Mouse (Mus musculus) neural tube, embryonic 13.5 days (tissue): ENCODE results near the gene Tmem25. TPM values are rescaled to one million over a fixed set of nuclear protein-coding genes. Genes with fewer than 3 reads are reported as not detected.
A peak's percentile ranks its signal among the peaks of the same experiment; 100 is the strongest.

Source experiments
- ATAC-seq: fragments of 200-750 bp; cut with Nextera tagmentation; 2 replicates; pipeline ENCODE4 v1.8.0; 2017; ENCODE audit warnings: low read depth, mild to moderate bottlenecking, moderate TSS enrichment, moderate library complexity
- H3K27ac ChIP-seq: fragments of 300-500 bp; sonication (generic); replicated peaks from 2 replicates; pipeline ENCODE4 v1.5.1; 2015; ENCODE audit warnings: moderate library complexity, mild to moderate bottlenecking, inconsistent platforms
- H3K27me3 ChIP-seq: fragments of 300-500 bp; sonication (generic); 2 replicates; pipeline ENCODE4 v1.6.1; 2015; ENCODE audit warnings: mild to moderate bottlenecking, inconsistent platforms
- H3K36me3 ChIP-seq: fragments of 300-500 bp; sonication (generic); 2 replicates; pipeline ENCODE4 v1.6.1; 2015; ENCODE audit warnings: mild to moderate bottlenecking, inconsistent platforms
- H3K4me1 ChIP-seq: fragments of 300-500 bp; sonication (generic); replicated peaks from 2 replicates; pipeline ENCODE4 v1.6.1; 2015; ENCODE audit warnings: inconsistent platforms
- H3K4me2 ChIP-seq: fragments of 300-500 bp; sonication (generic); 2 replicates; pipeline ENCODE4 v1.6.1; 2015; ENCODE audit warnings: inconsistent platforms, mild to moderate bottlenecking, moderate library complexity
- H3K4me3 ChIP-seq: fragments of 300-500 bp; sonication (generic); 2 replicates; pipeline ENCODE4 v1.5.1; 2015; ENCODE audit warnings: mild to moderate bottlenecking, inconsistent platforms
- H3K9ac ChIP-seq: fragments of 300-500 bp; sonication (generic); 2 replicates; pipeline ENCODE4 v1.6.1; 2015; ENCODE audit warnings: moderate library complexity, mild to moderate bottlenecking, inconsistent platforms
- H3K9me3 ChIP-seq: fragments of 300-500 bp; sonication (generic); 2 replicates; pipeline ENCODE4 v1.6.1; 2016; ENCODE audit warnings: inconsistent platforms
- WGBS: fragments of 180-500 bp; shearing (Covaris S2); methylation state at CpG from one replicate; pipeline ENCODE4 v1.1.7; 2015; 5-methylcytosine and 5-hydroxymethylcytosine counted together
- polyA plus RNA-seq: library from polyadenylated mRNA; unstranded; fragments of >200 nt; fragmentation: Nextera tagmentation; extraction: Ambion mirVana; gene quantifications from 2 replicates; pipeline ENCODE4 v1.2.1, GENCODE M21; 2015

The Tmem25 gene
- 13.8 and 14.1 TPM in 2 replicates for polyA plus RNA-seq

DNA sequence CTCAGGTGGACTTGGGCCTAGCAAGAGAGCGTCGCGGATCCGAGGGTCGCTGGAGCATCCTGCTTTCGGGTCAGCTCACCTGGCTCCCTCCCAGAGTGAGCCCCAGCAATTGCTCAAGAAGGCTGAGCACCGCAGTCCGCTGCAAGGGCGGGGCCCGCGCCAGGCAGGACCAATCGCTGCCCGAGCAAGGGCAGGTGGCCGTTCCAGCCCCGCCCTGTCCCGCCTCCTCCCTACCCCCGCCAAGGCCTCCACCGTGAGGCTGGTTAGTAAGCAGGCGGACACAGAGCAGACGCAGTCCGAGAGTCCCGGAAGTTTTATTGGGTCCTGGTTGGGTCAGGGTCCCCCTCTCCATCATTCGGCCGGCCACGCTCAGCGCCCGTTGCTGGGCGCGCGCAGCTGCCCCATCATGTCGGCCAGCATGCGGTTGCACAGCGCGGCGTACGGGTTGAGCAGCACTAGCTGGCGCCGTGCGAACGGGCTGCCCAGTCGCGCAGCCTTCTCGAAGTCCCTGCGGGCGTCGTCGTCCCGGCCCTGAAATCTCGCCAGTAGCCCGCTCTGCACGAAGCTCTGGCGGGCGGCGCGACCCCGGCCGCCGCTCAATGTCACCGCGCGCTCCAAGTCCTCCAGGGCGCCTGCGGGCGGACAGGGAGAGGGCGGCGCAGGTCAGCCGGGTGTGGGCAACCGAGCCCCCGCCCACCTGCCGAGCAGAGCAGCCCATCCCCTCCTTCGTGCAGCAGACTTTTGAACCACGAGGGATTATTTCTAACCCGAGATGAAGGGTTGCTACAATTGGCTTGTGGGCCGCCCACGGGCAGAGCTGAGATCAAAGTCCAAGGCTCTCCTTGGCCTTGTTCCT, at the start of gene Tmem25:
Gene Tmem25, minus strand, starts transcription at position 206 of the 856 bp plus-strand sequence.
- peak within 1 kb of the TSS; percentile 81 for H3K27ac ChIP-seq
- H3K27me3 ChIP-seq, result peaks cover 24% of the 10 kb centered on the region
- H3K36me3 ChIP-seq, result no peaks in the 10 kb centered on the region
- H3K4me3 ChIP-seq, result peak within 1 kb of the TSS; percentile 59
- peak within 1 kb of the TSS; percentile 75 for H3K9ac ChIP-seq
- H3K4me2 ChIP-seq, result peak within 1 kb of the TSS; percentile 94
- peak; percentile 97 for ATAC-seq
- under 1% methylated on average over 75 of the region's 75 CpGs for WGBS
- peaks cover 22% of the 10 kb centered on the region for H3K4me1 ChIP-seq
- no peaks in the 10 kb centered on the region for H3K9me3 ChIP-seq

DNA sequence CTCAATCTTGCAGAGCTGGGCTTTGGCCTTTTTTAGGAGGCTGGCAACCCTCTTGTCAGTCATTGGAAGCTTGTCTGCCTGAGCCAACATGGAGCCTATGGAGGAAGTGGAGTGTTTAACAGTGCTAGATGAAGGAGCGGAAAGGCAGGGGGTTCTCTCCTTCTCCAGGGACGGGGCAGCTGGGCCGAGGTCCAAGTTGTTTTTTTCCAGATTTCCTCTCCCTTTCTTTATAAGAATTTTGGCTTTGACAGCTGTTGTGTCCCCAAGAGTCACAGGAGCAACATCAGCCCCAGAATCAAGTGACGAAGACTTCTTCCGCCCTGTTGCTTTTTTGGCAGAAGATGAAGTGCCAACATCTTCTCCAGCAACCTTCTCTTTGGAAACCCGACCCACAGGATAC, 48.3 kb upstream of the Tmem25 start:
- no peak overlapping the region for H3K4me2 ChIP-seq
- H3K36me3 ChIP-seq, result peaks cover 73% of the 10 kb centered on the region
- no peak overlapping the region for H3K9ac ChIP-seq
- no peak for ATAC-seq
- H3K27ac ChIP-seq, result no peak overlapping the region
- H3K27me3 ChIP-seq, result no peaks in the 10 kb centered on the region
- WGBS, result 89% methylated on average over 6 of the region's 6 CpGs
- H3K4me1 ChIP-seq, result no peaks in the 10 kb centered on the region
- no peak overlapping the region for H3K4me3 ChIP-seq
- H3K9me3 ChIP-seq, result no peaks in the 10 kb centered on the region

DNA sequence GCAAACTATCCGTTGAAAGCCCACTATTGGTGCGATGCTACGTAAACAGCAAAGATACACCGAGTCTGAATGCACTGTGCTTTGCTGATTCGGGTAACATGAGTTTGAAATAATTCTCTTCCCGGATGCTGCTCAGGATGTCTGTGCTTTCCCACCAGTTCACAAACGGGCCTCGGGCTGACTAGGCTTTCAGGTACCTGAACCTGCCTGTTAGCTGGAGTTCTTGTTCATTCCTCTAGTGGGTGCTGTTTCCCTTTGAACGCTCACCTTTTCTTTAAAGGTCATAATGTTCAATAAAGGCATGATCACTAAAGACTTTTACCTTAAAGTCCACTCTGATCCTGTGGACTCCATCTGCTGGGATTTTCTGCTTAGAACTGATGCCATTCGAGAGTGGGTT, 42.1 kb upstream of the Tmem25 start:
- WGBS, result 93% methylated on average over 10 of the region's 10 CpGs
- Histone ChIP-seq H3K9me3 (no peaks in the 10 kb centered on the region), H3K4me2 (no peak overlapping the region), H3K4me1 (no peaks in the 10 kb centered on the region), H3K27me3 (no peaks in the 10 kb centered on the region), H3K9ac (no peak overlapping the region), H3K4me3 (no peak overlapping the region), H3K36me3 (peaks cover 90% of the 10 kb centered on the region), H3K27ac (no peak overlapping the region)
- ATAC-seq, result no peak

DNA sequence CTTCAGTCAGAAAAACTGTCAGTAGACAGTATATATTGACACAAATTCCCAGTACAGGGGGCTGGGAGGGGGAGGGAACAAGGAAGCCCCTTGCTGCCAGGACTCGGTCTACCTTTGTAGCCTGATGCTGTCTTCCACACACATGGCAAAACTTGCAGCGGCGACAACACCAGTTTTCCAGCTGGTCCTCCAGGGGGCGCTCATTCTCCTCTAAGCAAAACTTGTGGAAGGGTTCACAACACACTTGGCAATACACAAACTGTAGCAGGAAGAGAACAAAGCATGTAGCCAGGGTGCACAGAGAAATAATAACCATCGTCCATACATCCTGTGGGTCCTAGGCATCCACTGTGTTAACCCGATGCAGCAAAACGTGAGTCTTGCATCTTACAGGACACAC, 37.3 kb upstream of the Tmem25 start:
- Histone ChIP-seq H3K9ac (no peak overlapping the region), H3K4me2 (no peak overlapping the region), H3K27ac (no peak overlapping the region), H3K4me3 (no peak overlapping the region), H3K4me1 (no peaks in the 10 kb centered on the region), H3K36me3 (peaks cover 88% of the 10 kb centered on the region), H3K9me3 (no peaks in the 10 kb centered on the region), H3K27me3 (no peaks in the 10 kb centered on the region)
- 49% methylated on average over 7 of the region's 7 CpGs for WGBS
- ATAC-seq, result no peak

DNA sequence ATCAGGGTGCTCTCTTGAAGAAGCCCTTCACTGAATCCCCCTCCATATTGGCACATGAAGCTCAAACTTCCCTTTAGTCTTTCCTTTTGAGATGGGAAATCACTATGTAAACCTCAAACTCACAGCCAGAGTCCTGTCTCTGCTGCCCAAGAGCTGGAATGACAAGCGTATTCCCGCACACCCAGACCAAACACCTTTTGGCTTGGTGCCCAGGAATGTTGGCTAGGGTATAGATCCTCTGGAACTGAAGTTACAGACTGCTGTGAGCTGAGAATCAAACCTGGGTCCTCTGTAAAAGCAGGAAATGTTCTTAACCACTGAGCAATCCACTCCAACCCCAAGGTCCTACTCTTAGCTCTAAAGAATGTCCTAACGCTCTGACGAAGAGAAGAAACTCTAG, 33.2 kb upstream of the Tmem25 start:
- Histone ChIP-seq H3K4me3 (no peak overlapping the region), H3K36me3 (peaks cover 92% of the 10 kb centered on the region), H3K4me1 (no peaks in the 10 kb centered on the region), H3K27me3 (no peaks in the 10 kb centered on the region), H3K27ac (no peak overlapping the region), H3K4me2 (no peak overlapping the region), H3K9ac (no peak overlapping the region), H3K9me3 (no peaks in the 10 kb centered on the region)
- WGBS, result 86% methylated on average over 4 of the region's 4 CpGs
- ATAC-seq, result no peak

DNA sequence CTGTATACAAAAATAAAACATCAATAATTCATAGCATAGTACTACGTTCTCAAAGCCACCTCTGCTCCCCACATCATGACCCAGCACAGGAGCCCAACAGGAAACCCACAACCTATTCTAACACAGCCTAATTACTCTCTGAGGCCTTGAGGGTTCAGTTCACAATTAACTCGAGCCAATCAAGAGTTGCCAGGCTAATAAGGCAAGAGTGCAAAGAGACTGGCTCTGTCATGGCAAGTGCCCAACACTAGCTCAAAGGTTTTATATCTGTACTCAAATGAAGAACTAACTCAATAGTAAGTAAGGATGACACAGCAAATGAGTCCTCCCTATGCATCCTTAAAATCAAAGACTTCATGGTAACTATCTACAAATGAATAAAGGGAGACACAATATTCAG, 31.4 kb upstream of the Tmem25 start:
- no peaks in the 10 kb centered on the region for H3K9me3 ChIP-seq
- no peak for ATAC-seq

DNA sequence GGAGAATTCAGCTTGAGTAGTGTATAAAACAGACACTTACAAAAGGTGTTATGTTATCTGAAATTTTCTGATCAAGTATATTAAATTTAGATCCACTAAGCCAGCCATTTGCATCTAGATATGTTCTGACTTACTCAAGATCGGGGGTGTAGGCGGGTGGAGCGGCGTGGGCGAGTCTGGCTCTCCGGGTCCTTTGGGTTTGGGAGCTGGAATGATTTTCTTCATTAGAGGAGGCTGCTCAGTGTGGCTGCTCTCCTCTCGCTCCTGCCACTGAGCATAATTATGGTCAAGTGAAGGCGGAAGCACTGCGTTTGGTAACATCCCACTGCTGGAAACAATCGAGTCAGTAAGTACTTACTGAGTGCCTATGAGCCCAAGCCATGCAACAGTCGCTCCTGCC, 29.8 kb upstream of the Tmem25 start:
- Histone ChIP-seq H3K27ac (no peak overlapping the region), H3K4me2 (no peak overlapping the region), H3K27me3 (no peaks in the 10 kb centered on the region), H3K4me3 (no peak overlapping the region), H3K4me1 (no peaks in the 10 kb centered on the region), H3K36me3 (peaks cover 95% of the 10 kb centered on the region), H3K9me3 (no peaks in the 10 kb centered on the region), H3K9ac (no peak overlapping the region)
- WGBS, result 95% methylated on average over 11 of the region's 11 CpGs
- ATAC-seq, result no peak

More for the DNA sequence above, 31.4 kb upstream of the Tmem25 start:
- Histone ChIP-seq H3K4me3 (no peak overlapping the region), H3K9ac (no peak overlapping the region), H3K4me1 (no peaks in the 10 kb centered on the region), H3K36me3 (peaks cover 95% of the 10 kb centered on the region), H3K27ac (no peak overlapping the region), H3K27me3 (no peaks in the 10 kb centered on the region), H3K4me2 (no peak overlapping the region)
- WGBS, result 83% methylated on average over 2 of the region's 2 CpGs

DNA sequence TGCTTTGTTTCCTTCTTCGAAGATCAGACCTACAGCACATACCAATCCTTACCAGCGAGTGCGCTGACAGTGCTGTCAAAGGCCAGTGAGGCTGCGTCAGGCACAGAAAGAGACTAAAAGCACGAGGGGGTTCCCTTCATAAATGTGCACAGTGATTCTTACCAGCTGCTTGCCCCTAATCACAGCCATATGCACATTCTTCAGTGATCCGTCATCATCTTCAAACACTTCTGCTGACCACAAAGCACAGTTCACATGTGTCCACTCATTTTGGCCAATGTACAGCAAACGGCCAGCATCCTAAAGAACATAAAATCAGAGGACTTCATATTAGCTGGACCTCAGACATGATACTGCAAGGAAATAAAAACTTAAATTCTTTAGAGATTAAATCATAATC, 27.6 kb upstream of the Tmem25 start:
- H3K4me1 ChIP-seq, result no peaks in the 10 kb centered on the region
- peaks cover 96% of the 10 kb centered on the region for H3K36me3 ChIP-seq
- H3K27ac ChIP-seq, result no peak overlapping the region
- H3K4me3 ChIP-seq, result no peak overlapping the region
- H3K4me2 ChIP-seq, result no peak overlapping the region
- H3K9me3 ChIP-seq, result no peaks in the 10 kb centered on the region
- no peak overlapping the region for H3K9ac ChIP-seq
- no peak for ATAC-seq
- H3K27me3 ChIP-seq, result no peaks in the 10 kb centered on the region
- WGBS, result 93% methylated on average over 7 of the region's 7 CpGs

DNA sequence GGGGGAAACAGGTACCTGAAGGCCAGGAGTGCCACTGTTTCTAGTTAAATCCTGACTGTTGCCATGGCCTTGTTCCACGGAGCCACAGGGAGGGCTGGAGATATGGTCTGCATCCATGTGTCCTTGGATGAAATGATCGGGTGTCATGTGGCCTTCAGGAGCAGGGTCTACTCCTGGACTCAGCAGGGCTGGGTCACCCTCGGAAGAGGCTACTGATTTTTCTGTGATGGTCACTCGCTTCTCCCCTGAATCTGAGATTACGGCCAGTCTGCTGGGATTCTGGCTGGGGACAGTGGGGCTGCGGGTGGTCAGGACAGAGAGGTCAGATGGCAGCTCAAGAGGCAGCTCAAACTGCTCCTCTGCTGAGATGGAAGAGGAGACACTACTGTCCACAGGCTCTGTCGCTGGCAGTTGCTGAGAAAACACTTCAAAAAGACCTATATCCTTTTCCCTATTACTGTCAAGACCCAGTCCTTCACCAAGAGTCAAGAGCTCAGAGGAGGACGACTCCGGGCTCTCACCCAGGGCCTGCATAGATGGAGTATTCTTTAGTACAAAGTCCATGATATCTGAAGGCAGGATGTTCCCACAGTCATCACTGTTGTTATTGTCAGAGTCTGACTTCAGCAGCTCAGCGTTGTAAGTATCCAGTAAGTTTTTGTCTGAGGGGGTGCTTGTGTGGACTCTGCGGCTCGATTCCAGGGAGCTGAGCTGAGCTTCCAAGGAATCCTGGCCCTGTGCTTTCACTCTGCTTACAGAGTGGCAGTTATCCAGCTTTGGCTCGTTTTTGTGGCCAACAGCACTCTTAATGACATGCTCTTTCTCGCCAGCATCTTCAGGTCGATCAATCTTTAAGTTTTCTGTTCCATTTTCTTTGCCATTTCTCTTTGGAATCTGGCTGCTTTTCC, 21.1 kb upstream of the Tmem25 start:
- no peaks in the 10 kb centered on the region for H3K4me1 ChIP-seq
- 92% methylated on average over 15 of the region's 15 CpGs for WGBS
- peaks cover 100% of the 10 kb centered on the region for H3K36me3 ChIP-seq
- H3K9me3 ChIP-seq, result no peaks in the 10 kb centered on the region
- H3K27ac ChIP-seq, result no peak overlapping the region
- ATAC-seq, result no peak
- no peak overlapping the region for H3K4me2 ChIP-seq
- no peak overlapping the region for H3K4me3 ChIP-seq
- no peaks in the 10 kb centered on the region for H3K27me3 ChIP-seq
- no peak overlapping the region for H3K9ac ChIP-seq

DNA sequence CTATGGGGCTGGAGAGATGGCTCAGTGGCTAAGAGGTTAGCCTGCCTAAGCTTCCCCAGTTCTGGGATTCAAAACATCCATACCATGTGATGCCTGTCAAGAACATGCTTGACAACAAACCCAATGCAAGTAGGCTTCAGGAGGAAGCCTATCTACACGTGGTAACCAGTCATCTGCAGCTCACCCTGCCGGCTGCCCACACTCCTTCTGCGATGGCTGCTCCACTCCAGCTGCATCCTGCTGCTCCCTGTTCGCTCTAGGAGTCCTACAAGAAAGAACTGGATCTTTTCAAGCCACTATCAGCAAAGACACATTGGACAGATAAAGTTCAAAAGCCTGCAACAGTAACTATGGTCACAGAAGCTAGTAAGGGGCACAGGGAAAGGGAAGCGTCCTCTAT, 18.4 kb upstream of the Tmem25 start:
- H3K4me1 ChIP-seq, result no peaks in the 10 kb centered on the region
- peaks cover 100% of the 10 kb centered on the region for H3K36me3 ChIP-seq
- H3K4me2 ChIP-seq, result no peak overlapping the region
- no peak overlapping the region for H3K27ac ChIP-seq
- no peak overlapping the region for H3K9ac ChIP-seq
- no peak overlapping the region for H3K4me3 ChIP-seq
- no peak for ATAC-seq
- no peaks in the 10 kb centered on the region for H3K9me3 ChIP-seq
- H3K27me3 ChIP-seq, result no peaks in the 10 kb centered on the region
- WGBS, result 90% methylated on average over 5 of the region's 5 CpGs

DNA sequence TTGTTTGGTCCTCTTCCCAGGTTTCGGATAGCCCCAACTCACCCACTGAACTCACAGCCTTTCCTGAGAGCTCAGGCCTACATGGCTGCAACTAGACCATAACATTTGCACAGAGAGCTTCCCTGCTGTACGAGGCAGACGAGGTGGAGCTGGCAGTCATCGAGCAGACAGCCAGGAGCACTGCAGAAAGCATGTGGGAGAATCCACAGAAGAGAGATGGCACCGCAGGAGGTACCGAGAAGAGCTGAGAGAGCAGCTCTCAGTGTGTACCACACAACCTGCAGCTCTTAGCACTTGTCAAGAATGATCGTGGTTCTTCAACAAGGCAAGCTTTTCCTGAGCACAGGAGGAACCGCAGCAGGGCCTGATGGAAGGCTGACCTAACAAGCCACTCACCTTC, 15.1 kb upstream of the Tmem25 start:
- Histone ChIP-seq H3K27ac (no peak overlapping the region), H3K36me3 (peaks cover 100% of the 10 kb centered on the region), H3K27me3 (no peaks in the 10 kb centered on the region), H3K4me2 (no peak overlapping the region), H3K4me3 (no peak overlapping the region), H3K4me1 (no peaks in the 10 kb centered on the region), H3K9me3 (no peaks in the 10 kb centered on the region), H3K9ac (no peak overlapping the region)
- 95% methylated on average over 8 of the region's 8 CpGs for WGBS
- no peak for ATAC-seq

DNA sequence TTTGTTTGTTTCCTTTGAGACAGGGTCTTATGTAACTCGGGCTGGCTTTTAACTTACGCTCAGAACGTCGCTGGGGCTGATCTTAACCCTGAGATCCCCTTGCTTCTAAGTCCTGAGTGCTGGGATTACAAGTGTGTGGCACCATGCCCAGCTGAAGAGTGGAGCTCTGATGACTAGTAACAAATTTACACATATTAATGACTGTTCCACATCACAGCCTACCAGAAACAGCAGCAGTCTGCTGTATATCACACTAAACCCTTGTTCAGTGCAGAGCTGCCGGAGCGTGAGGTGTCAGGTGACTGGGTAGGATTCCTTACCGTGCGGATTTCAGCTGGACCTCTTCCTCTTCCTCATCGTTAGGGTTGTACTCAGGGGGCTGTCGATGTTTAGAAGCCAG, 11.2 kb upstream of the Tmem25 start:
- Histone ChIP-seq H3K9me3 (no peaks in the 10 kb centered on the region), H3K27me3 (no peaks in the 10 kb centered on the region), H3K36me3 (peaks cover 98% of the 10 kb centered on the region), H3K4me2 (no peak overlapping the region), H3K27ac (no peak overlapping the region), H3K4me3 (no peak overlapping the region), H3K4me1 (no peaks in the 10 kb centered on the region), H3K9ac (no peak overlapping the region)
- ATAC-seq, result no peak
- WGBS, result 94% methylated on average over 10 of the region's 10 CpGs
